Mouse (Mus musculus): ENCODE results near the gene Rorc.

- TF ChIP-seq CTCF (IDR thresholded peaks at IDR 0.05; ENCODE audit: extremely low read depth, insufficient read length, insufficient replicate concordance, low read depth, low read length) (no peak), POLR2A (IDR thresholded peaks at IDR 0.05; ENCODE audit: low read depth, low read length) (no peak)
These were observed 28.4 kb upstream of the Rorc start for GRCm38 (mm10) chr3:94344182-94344581.
